Mouse (Mus musculus) liver, embryonic 13.5 days (tissue): ENCODE data around the gene Uap1l1. TPM values are rescaled to one million over a fixed set of nuclear protein-coding genes. Genes with fewer than 3 reads are reported as not detected.
"Not testable (repeated sequence)": the region's sequence is repeated elsewhere in the genome, so short reads cannot be mapped to it uniquely, and the experiment has no call there.

Source experiments
- ATAC-seq: fragments of 200-750 bp; cut with Nextera tagmentation; 2 replicates; pipeline ENCODE4 v1.8.0; 2017; ENCODE audit warnings: low read depth, mild to moderate bottlenecking, moderate number of reproducible peaks, moderate library complexity
- DNase-seq: peaks from one replicate; pipeline ENCODE4 v3.0.0; 2022
- H3K27ac ChIP-seq: fragments of 300-500 bp; sonication (generic); 2 replicates; pipeline ENCODE4 v1.5.1; 2015; ENCODE audit warnings: moderate library complexity, mild to moderate bottlenecking, inconsistent platforms
- H3K27me3 ChIP-seq: fragments of 300-500 bp; sonication (generic); 2 replicates; pipeline ENCODE4 v1.6.1; 2015; ENCODE audit warnings: mild to moderate bottlenecking, inconsistent platforms
- H3K36me3 ChIP-seq: fragments of 300-500 bp; sonication (generic); 2 replicates; pipeline ENCODE4 v1.6.1; 2015; ENCODE audit warnings: mild to moderate bottlenecking, inconsistent platforms
- H3K4me1 ChIP-seq: fragments of 300-500 bp; sonication (generic); replicated peaks from 2 replicates; pipeline ENCODE4 v1.6.1; 2015; ENCODE audit warnings: inconsistent platforms
- H3K4me2 ChIP-seq: fragments of 300-500 bp; sonication (generic); 2 replicates; pipeline ENCODE4 v1.6.1; 2015; ENCODE audit warnings: inconsistent platforms, mild to moderate bottlenecking, moderate library complexity
- H3K4me3 ChIP-seq: fragments of 300-500 bp; sonication (generic); replicated peaks from 2 replicates; pipeline ENCODE4 v1.5.1; 2015; ENCODE audit warnings: mild to moderate bottlenecking, inconsistent platforms
- H3K9ac ChIP-seq: fragments of 300-500 bp; sonication (generic); 2 replicates; pipeline ENCODE4 v1.6.1; 2015; ENCODE audit warnings: mild to moderate bottlenecking, inconsistent platforms
- H3K9me3 ChIP-seq: fragments of 300-500 bp; sonication (generic); replicated peaks from 2 replicates; pipeline ENCODE4 v1.6.1; 2016; ENCODE audit warnings: inconsistent platforms
- WGBS: fragments of 180-500 bp; shearing (Covaris S2); methylation state at CpG from one replicate; pipeline ENCODE4 v1.1.7; 2015; ENCODE audit not compliant: insufficient replicate concordance; 5-methylcytosine and 5-hydroxymethylcytosine counted together
- polyA plus RNA-seq: library from polyadenylated mRNA; unstranded; fragments of >200 nt; fragmentation: Nextera tagmentation; extraction: Ambion mirVana; gene quantifications from 2 replicates; pipeline ENCODE4 v1.2.1, GENCODE M21; 2015

Uap1l1 gene
- 13.4 and 16.1 TPM in 2 replicates for polyA plus RNA-seq

- Histone ChIP-seq H3K4me2 (peak within 1 kb of the TSS; percentile 96), H3K36me3 (peaks cover 11% of the 10 kb centered on the region; the same call in 1 of the 2 replicates), H3K9me3 (no peaks in the 10 kb centered on the region), H3K27me3 (peaks cover 29% of the 10 kb centered on the region), H3K9ac (peak within 1 kb of the TSS; percentile 70), H3K4me3 (peak within 1 kb of the TSS; percentile 70), H3K4me1 (peaks cover 41% of the 10 kb centered on the region), H3K27ac (no peak within 1 kb of the TSS)
- 1% methylated on average over 54 of the region's 54 CpGs for WGBS
- ATAC-seq (peak; percentile 69), DNase-seq (peak; percentile 66)
These were observed at the start of gene Uap1l1 for GRCm38 (mm10) chr2:25365091-25365761. Uap1l1 (minus strand) TSS chr2:25365682.

DNA sequence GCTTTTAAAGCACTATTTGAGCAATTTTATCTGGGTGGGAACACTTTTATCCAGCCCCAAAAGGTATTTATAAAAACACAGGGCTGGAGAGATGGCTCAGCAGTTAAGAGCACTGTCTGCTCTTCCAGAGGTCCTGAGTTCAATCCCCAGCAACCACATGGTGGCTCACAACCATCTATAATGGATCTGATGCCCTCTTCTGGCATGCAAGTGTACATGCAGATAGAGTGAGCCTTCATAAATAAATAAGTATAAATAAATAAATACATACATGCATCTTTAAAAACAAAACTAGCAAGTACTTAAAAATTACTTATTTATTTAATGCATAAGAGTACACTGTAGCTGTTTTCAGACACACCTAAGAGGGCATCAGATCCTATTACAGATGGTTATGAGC lies 48.0 kb upstream of the Uap1l1 start:
- DNase-seq, H3K4me2 ChIP-seq, ATAC-seq: not testable (repeated sequence)

DNA sequence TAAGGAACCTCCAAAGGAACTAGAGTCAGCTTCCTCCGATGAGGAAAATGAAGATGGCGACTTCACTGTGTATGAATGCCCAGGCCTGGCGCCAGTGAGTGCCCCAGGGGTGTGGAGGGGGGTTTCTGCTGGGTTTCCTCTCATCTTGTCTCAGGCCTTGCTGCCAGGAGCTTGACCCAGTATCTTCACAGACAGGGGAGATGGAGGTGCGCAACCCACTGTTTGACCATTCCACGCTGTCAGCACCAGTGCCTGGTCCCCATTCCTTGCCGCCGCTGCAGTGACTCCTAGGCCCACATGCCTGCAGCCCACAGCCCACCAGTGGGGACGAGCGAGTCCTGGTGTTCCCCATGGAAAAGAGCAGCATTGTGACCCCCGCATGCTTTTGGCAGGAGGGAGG lies 43.4 kb upstream of the Uap1l1 start:
- Histone ChIP-seq H3K36me3 (no peaks in the 10 kb centered on the region), H3K4me1 (no peaks in the 10 kb centered on the region), H3K9ac (no peak overlapping the region), H3K27ac (no peak overlapping the region), H3K27me3 (peaks cover 41% of the 10 kb centered on the region), H3K4me3 (no peak overlapping the region), H3K4me2 (no peak overlapping the region), H3K9me3 (no peaks in the 10 kb centered on the region)
- ATAC-seq (no peak), DNase-seq (no peak)
- 66% methylated on average over 10 of the region's 10 CpGs for WGBS

More for the DNA sequence above, 48.0 kb upstream of the Uap1l1 start:
- H3K27me3 ChIP-seq = 0 out of 2 replicates have a peak, but pooled peaks cover 12% of the 10 kb centered on the region
- H3K27ac ChIP-seq, H3K36me3 ChIP-seq, H3K9ac ChIP-seq, H3K4me3 ChIP-seq, H3K9me3 ChIP-seq, H3K4me1 ChIP-seq: not testable (repeated sequence)

DNA sequence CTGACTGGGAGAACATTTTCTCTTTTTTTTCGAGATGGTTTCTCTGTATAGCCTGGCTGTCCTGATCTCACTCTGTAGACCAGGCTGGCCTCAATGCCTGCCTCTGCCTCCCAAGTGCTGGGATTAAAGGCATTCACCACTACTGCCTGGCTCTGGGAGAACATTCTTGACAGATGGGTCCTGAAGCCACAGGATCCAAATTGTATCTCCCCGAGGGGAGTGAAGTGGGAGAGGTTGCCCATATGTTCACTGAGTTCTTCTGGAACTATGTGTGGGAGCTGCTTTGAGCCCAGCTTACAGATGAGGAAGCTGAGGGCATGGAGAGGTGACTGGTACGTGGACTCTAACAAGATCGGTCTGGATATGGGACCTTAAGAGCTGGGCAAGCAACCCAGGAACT lies 38.5 kb upstream of the Uap1l1 start:
- ATAC-seq (no peak), DNase-seq (no peak)
- H3K9ac ChIP-seq = no peak overlapping the region
- no peak overlapping the region for H3K4me3 ChIP-seq
- H3K27ac ChIP-seq = no peak overlapping the region
- H3K27me3 ChIP-seq = peaks cover 83% of the 10 kb centered on the region
- no peak overlapping the region for H3K4me2 ChIP-seq
- no peaks in the 10 kb centered on the region for H3K9me3 ChIP-seq
- WGBS = 56% methylated on average over 4 of the region's 4 CpGs
- no peaks in the 10 kb centered on the region for H3K36me3 ChIP-seq
- peaks cover 13% of the 10 kb centered on the region for H3K4me1 ChIP-seq

- Histone ChIP-seq H3K4me3 (peak overlapping the region; percentile 56), H3K4me1 (peaks cover 13% of the 10 kb centered on the region), H3K9ac (0 out of 2 replicates have a peak overlapping the region, but pooled peaks have one; percentile 2), H3K27ac (no peak overlapping the region), H3K27me3 (peaks cover 92% of the 10 kb centered on the region), H3K4me2 (peak overlapping the region; percentile 62), H3K36me3 (no peaks in the 10 kb centered on the region), H3K9me3 (no peaks in the 10 kb centered on the region)
- ATAC-seq (peak; percentile 21; the same call in 1 of the 2 replicates), DNase-seq (no peak)
- 3% methylated on average over 53 of the region's 54 CpGs for whole genome bisulfite sequencing
These were observed 37.6 kb upstream of the Uap1l1 start for GRCm38 (mm10) chr2:25402972-25403601.

GRCm38 (mm10) chr2:25402377-25402971 lies 37.0 kb upstream of the Uap1l1 start:
- Histone ChIP-seq H3K4me2 (peak overlapping the region; percentile 62), H3K4me3 (peak overlapping the region; percentile 56), H3K27ac (no peak overlapping the region), H3K27me3 (peaks cover 94% of the 10 kb centered on the region), H3K4me1 (peaks cover 13% of the 10 kb centered on the region), H3K9me3 (no peaks in the 10 kb centered on the region), H3K9ac (0 out of 2 replicates have a peak overlapping the region, but pooled peaks have one; percentile 2), H3K36me3 (no peaks in the 10 kb centered on the region)
- WGBS = 3% methylated on average over 13 of the region's 13 CpGs
- DNase-seq (peak; percentile 67), ATAC-seq (no peak)

- 0 out of 2 replicates have a peak, but pooled peaks have one; percentile 43 for ATAC-seq
- DNase-seq = peak; percentile 34
- peaks cover 21% of the 10 kb centered on the region for H3K4me1 ChIP-seq
These were observed 35.3 kb upstream of the Uap1l1 start for GRCm38 (mm10) chr2:25400764-25401163.

GRCm38 (mm10) chr2:25400291-25400690 lies 34.8 kb upstream of the Uap1l1 start:
- Histone ChIP-seq H3K9me3 (no peaks in the 10 kb centered on the region), H3K27me3 (peaks cover 98% of the 10 kb centered on the region), H3K27ac (no peak overlapping the region), H3K9ac (no peak overlapping the region), H3K4me1 (peaks cover 26% of the 10 kb centered on the region), H3K36me3 (no peaks in the 10 kb centered on the region), H3K4me3 (no peak overlapping the region), H3K4me2 (no peak overlapping the region)
- DNase-seq (no peak), ATAC-seq (no peak)
- 19% methylated on average over 16 of the region's 16 CpGs for WGBS

More at GRCm38 (mm10) chr2:25400764-25401163, 35.3 kb upstream of the Uap1l1 start:
- Histone ChIP-seq H3K9me3 (no peaks in the 10 kb centered on the region), H3K36me3 (no peaks in the 10 kb centered on the region), H3K9ac (no peak overlapping the region), H3K27me3 (peaks cover 98% of the 10 kb centered on the region), H3K4me3 (no peak overlapping the region), H3K27ac (no peak overlapping the region), H3K4me2 (0 out of 2 replicates have a peak overlapping the region, but pooled peaks have one; percentile 19)
- 3% methylated on average over 17 of the region's 17 CpGs for WGBS

GRCm38 (mm10) chr2:25399051-25399450 lies 33.6 kb upstream of the Uap1l1 start, which contains the start of gene Npdc1:
Npdc1 (plus strand) TSS chr2:25399351.
- Histone ChIP-seq H3K9me3 (no peaks in the 10 kb centered on the region), H3K27ac (no peak within 1 kb of the TSS), H3K4me2 (no peak within 1 kb of the TSS), H3K9ac (no peak within 1 kb of the TSS), H3K4me3 (no peak within 1 kb of the TSS), H3K27me3 (peaks cover 100% of the 10 kb centered on the region), H3K36me3 (no peaks in the 10 kb centered on the region), H3K4me1 (peaks cover 28% of the 10 kb centered on the region)
- ATAC-seq = no peak
- 43% methylated on average over 8 of the region's 8 CpGs for WGBS
- DNase-seq = no peak

GRCm38 (mm10) chr2:25398065-25398464 lies 32.6 kb upstream of the Uap1l1 start:
- H3K9me3 ChIP-seq = no peaks in the 10 kb centered on the region
- 73% methylated on average over 7 of the region's 7 CpGs for WGBS
- no peak for ATAC-seq
- H3K4me2 ChIP-seq = no peak overlapping the region
- no peak for DNase-seq
- H3K4me1 ChIP-seq = peaks cover 25% of the 10 kb centered on the region
- no peaks in the 10 kb centered on the region for H3K36me3 ChIP-seq
- H3K4me3 ChIP-seq = no peak overlapping the region
- peaks cover 99% of the 10 kb centered on the region for H3K27me3 ChIP-seq
- H3K27ac ChIP-seq = no peak overlapping the region
- no peak overlapping the region for H3K9ac ChIP-seq

- ATAC-seq (no peak), DNase-seq (no peak)
- Histone ChIP-seq H3K4me3 (no peak overlapping the region), H3K27me3 (peaks cover 92% of the 10 kb centered on the region), H3K4me2 (no peak overlapping the region), H3K27ac (no peak overlapping the region), H3K4me1 (peaks cover 19% of the 10 kb centered on the region), H3K9me3 (no peaks in the 10 kb centered on the region), H3K9ac (no peak overlapping the region), H3K36me3 (no peaks in the 10 kb centered on the region)
- WGBS = 43% methylated on average over 1 of the region's 1 CpGs
These were observed 31.5 kb upstream of the Uap1l1 start for GRCm38 (mm10) chr2:25397010-25397409.
